Mouse (Mus musculus) brown adipose tissue, adult 24 weeks (tissue): ENCODE measurements around the gene Tspan9. TPM values are rescaled to one million over a fixed set of nuclear protein-coding genes. Genes with fewer than 3 reads are reported as not detected.
A peak's percentile ranks its signal among the peaks of the same experiment; 100 is the strongest.

Source experiments
- H3K27ac ChIP-seq: fragments of 200-500 bp; replicated peaks from 2 replicates; pipeline ENCODE4 v1.5.1; 2012; ENCODE audit warnings: low read depth, mild to moderate bottlenecking, low read length
- H3K4me1 ChIP-seq: fragments of 200-500 bp; 2 replicates; pipeline ENCODE4 v1.6.1; 2012; ENCODE audit warnings: low read length, mixed read lengths; ENCODE audit not compliant: control insufficient read depth, insufficient read depth, insufficient read length
- H3K4me3 ChIP-seq: fragments of 200-500 bp; 2 replicates; pipeline ENCODE4 v1.5.1; 2012; ENCODE audit warnings: low read depth, mild to moderate bottlenecking, low read length, moderate library complexity; ENCODE audit not compliant: insufficient read depth
- polyA plus RNA-seq: library from polyadenylated mRNA; stranded (reverse); fragments of >200 nt; gene quantifications from 2 replicates; pipeline ENCODE4 v1.2.4, GENCODE M21; 2012; ENCODE audit not compliant: missing spikeins, insufficient read depth, insufficient read length

Gene Tspan9
- polyA plus RNA-seq, 1 experiment, result 7.5 TPM

DNA sequence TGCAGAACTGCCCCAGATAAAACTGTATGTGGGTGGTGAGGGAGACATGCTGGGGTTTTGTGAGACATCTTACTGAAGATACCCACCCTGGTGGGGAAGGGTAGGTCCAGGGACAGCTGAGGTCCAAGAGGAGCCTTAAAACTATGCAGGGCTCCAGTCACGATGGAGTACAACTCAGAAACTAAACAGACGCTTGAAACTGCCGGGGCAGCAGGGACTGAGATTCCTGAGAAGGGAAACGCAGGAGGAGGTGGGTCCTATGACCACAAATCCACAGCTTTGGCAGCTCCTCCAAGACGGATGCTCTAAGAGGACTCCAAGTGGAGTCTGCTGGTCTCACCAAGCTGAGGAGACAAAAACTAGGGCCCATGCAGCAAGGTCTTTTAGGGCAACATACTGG, 21.3 kb downstream of the Tspan9 start:
- Histone ChIP-seq H3K4me3 (no peak overlapping the region), H3K27ac (peak overlapping the region; percentile 36), H3K4me1 (peaks cover 29% of the 10 kb centered on the region)

DNA sequence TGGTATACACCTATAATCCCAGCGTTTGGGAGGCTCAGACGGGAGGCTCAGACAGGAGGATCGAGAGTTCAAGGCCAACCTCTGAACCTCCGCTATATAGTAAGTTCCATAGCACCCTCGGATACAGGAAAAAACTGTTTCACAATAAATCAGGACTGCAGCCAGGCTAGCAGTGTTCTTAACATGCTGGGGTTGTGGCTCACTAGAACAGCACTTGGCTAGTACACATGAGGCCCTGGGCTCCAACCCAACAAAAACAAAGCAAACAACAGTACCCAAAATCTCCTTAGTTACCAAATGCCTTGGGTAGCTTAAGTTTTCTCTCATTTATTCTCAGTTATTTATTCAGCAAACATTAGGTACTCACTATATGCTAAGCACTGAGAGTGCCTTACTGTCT, 21.7 kb downstream of the Tspan9 start:
- Histone ChIP-seq H3K4me3 (no peak overlapping the region), H3K27ac (peak overlapping the region; percentile 36; the same call in 1 of the 2 replicates), H3K4me1 (peaks cover 33% of the 10 kb centered on the region)

DNA sequence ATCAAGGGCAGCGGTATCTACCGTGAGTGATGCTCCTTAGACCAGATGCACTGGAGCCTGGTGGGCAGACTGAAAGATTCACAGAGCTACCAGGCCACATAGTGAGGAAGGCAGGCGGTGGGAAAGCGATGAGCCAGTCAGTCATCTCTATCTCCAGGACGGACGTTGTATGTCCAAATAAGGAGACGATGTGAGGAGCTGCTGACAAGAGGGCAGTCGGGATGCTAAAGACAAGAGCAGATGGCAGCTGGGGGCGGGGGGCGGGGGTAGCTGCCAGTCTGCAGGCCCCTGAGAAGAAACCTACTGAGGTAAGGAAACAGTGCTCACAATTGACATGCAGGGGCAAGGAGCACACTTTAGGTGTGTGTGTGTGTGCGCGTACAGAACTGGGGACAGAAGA, 22.6 kb downstream of the Tspan9 start:
- H3K4me3 ChIP-seq, result no peak overlapping the region
- no peak overlapping the region for H3K27ac ChIP-seq
- peaks cover 34% of the 10 kb centered on the region for H3K4me1 ChIP-seq

DNA sequence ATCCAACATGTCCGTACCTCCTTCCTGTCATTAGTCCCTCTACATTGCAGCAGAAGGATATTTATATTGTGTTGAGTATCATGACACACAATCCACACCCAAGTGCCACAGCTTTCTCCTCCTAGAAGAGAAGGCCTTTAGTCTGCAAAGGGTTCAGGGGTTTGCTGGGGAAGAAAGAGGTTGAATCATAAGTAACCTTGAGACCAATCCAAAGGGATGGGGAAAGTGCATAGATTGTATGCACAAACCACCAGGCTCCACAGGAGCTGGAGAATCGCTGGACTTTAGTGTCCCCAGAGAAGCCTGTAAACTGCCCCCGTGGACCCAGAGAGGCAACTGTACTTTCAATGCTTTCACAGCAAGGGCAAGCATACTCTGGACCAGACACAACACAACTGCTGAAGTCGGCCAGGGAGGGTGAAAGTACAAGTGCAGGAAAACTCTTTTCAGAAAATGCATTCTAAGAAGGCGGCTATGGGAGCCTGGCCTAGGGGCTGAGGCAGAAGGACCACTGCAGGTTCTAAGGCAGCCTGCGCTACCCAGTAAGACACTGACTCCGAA, 24.6 kb downstream of the Tspan9 start:
- Histone ChIP-seq H3K4me1 (peaks cover 20% of the 10 kb centered on the region), H3K4me3 (no peak overlapping the region), H3K27ac (no peak overlapping the region)

DNA sequence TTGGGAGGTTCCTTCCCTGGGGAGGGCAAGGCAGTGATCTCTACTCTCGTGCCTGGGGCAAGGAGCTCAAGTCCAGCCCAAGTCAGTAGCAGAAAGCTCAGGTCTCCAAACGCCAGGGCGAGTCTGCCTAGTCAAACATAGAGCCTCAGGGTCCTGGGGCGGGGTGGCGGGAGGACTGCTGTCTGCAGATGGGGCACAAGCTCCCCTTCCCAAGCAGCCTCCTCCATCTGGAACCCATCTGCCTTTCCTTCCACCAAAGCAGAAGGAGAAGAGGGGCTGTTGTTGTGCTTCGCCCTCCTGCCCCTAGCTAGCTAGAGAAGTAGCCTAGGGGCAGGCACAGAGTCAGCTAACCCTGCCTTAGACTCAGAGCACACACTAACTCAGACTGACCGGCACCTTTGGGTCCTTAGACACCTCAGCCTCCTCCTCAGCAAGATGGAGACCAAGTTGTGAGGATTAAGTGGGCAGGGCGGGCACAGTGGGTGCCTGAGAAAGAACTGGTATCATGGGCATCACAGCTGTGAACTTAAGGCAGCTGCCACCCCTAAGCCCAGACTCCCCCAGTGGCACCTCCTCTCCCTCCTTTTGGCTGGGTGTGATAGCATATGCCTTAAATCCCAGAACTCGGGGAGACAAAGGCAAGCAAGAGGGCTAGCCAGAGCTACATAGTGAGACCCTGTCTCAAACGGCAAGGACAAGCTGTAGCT, 26.4 kb downstream of the Tspan9 start:
- Histone ChIP-seq H3K4me3 (no peak overlapping the region), H3K4me1 (peaks cover 11% of the 10 kb centered on the region), H3K27ac (0 out of 2 replicates have a peak overlapping the region, but pooled peaks have one; percentile 11)

DNA sequence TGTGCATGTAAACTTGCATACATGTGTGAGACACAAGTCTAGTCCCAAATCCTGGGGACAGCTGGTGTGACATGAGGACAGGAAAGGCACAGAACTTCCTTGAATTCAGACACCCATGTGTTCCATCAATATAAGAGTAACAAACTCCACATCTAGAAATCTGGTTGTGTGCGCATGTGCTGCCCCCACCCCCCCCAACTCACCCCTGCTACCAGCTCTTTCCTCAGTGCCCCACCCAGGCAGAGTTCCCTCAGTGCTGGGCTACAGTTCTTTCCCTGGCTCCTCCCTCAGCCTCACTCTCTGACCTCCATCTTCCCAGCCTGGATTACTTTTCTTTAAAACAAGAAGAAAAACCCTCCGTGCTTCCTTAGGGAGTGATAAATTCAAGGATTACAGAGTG, 27.1 kb downstream of the Tspan9 start:
- H3K27ac ChIP-seq, result no peak overlapping the region
- peaks cover 11% of the 10 kb centered on the region for H3K4me1 ChIP-seq

DNA sequence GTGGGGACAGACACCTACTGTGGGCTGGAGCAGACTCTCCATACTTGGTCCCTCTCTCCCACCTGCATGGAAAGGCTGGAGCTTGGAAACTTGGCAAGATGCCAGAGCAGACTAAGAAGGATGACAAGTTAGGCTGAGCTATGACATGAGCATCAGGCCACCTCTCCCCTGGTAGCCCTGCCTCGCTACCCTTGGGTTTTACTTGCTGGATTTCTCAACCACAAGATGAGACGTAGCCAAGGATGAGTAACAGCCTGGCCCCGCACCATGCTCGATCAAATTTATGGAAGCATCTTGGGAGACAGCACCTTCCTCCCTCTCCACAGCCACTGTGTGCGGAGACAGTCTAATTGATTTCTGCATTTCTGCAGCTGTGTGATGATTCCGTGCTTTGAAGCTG, 28.3 kb downstream of the Tspan9 start:
- peaks cover 11% of the 10 kb centered on the region for H3K4me1 ChIP-seq
- H3K27ac ChIP-seq, result no peak overlapping the region
- no peak overlapping the region for H3K4me3 ChIP-seq

More for the DNA sequence above, 27.1 kb downstream of the Tspan9 start:
- H3K4me3 ChIP-seq, result no peak overlapping the region

DNA sequence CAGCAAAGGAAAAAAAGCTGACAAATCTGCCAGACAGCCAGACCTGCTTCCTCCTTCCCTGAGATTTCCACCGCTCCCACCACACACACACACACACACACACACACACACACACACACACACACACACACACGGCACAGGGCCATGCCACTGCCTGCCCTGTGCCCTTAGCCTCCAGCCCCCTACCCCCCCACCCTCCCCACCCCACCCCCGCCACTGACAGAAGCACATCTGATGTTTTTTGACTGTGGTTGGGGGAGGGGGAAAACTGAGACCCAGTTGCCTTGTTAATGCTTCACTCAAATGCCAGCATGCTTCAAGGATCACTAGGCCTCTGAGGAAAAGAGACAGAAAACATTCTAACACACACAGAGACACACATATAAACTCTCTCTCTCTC, 30.8 kb downstream of the Tspan9 start:
- H3K4me1 ChIP-seq, result peaks cover 15% of the 10 kb centered on the region
- H3K27ac ChIP-seq, result no peak overlapping the region
- no peak overlapping the region for H3K4me3 ChIP-seq

DNA sequence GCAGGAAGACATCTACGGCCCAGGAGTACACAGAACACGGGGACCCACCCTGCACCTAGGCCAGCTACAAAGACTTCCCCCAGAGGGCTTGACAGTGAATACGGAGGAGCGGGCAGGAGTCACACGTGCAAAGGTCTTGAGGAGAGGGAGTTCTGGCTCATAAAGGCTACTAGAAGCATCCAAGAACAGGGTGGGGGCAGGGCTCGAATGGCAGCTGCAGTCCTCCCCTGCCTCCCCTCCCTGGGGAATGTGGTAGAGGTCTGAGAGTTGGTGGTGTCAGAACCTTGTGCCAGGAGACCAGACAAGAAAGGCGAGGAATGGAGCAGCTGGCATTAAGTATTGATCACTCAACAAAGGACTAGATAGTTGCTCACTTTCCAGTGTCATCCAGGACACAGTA, 31.6 kb downstream of the Tspan9 start:
- H3K27ac ChIP-seq, result no peak overlapping the region
- H3K4me3 ChIP-seq, result no peak overlapping the region
- H3K4me1 ChIP-seq, result peaks cover 8% of the 10 kb centered on the region

DNA sequence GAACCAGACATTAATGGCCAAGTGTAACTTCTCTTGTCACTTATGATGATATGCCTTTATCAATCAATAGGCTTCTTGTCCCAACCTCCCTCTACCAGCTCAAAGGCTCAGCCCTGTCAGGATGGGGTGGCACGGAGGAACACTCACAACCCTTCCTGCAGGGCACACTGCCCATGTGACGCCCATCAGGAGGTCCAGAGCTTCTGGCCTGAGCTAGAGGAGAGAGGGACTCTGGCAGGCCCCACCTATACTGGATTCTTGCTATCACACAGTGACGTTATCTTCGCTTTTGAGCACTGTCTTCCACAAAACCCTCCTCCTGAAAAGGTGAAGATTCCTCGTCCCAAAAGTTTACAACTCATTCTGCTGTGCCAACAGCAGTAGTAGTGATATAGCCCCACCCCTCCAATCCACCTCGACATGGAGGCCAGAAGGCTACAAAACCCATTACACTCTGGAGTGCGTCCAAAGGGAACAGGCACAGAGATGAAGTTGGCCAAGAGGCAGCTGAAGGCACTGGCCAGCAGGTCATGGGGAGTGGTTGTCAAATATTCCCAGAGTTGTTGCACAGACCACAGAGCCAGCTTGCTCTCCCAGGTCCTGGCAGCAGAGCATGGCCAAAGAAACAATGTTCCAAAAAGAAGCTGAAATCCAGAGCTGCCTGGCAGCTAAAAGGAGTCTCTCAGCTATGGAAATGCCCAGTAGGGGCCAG, 34.9 kb downstream of the Tspan9 start:
- no peak overlapping the region for H3K27ac ChIP-seq
- H3K4me3 ChIP-seq, result no peak overlapping the region
- peaks cover 19% of the 10 kb centered on the region for H3K4me1 ChIP-seq

DNA sequence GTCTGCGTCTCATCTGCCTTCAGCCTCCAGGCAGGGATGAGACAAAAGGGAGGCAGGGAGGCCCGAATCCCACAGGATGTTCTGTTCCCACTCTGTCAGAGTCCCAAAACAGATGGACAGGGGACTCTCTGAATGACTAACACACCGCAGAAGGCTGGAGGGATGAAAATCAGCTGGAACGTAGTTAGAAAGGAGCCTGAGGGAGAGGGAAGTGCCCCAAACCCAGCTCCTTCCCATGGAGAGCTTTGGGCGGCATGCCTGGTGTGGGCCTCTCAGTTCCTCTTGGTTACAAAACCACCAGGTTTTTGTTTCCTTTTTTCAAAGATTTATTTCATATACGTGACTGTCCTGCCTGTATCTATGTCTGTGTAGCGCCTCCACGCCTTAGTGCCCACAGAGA, 35.7 kb downstream of the Tspan9 start:
- Histone ChIP-seq H3K4me1 (peaks cover 23% of the 10 kb centered on the region), H3K27ac (no peak overlapping the region), H3K4me3 (no peak overlapping the region)

DNA sequence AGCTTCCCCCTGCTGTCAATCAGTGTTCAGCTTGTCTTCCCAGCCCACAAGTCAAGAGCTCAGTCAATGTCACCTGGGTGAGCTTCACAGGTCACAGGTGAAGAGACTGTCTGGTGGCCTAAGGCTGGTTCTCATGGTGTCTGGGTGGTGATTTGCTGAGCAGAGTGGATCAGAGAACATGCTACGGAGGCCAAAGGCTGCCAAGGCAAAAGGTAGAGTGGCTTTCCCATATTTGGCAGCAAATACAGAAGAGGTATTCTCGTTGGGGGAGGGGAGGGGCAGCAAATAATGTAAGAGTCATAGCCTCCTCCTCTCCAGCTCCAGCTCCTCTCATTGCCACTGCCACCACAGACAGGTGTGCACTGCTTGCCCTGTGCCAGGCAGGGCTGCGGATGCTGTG, 37.2 kb downstream of the Tspan9 start:
- Histone ChIP-seq H3K27ac (no peak overlapping the region), H3K4me3 (no peak overlapping the region), H3K4me1 (peaks cover 31% of the 10 kb centered on the region)

DNA sequence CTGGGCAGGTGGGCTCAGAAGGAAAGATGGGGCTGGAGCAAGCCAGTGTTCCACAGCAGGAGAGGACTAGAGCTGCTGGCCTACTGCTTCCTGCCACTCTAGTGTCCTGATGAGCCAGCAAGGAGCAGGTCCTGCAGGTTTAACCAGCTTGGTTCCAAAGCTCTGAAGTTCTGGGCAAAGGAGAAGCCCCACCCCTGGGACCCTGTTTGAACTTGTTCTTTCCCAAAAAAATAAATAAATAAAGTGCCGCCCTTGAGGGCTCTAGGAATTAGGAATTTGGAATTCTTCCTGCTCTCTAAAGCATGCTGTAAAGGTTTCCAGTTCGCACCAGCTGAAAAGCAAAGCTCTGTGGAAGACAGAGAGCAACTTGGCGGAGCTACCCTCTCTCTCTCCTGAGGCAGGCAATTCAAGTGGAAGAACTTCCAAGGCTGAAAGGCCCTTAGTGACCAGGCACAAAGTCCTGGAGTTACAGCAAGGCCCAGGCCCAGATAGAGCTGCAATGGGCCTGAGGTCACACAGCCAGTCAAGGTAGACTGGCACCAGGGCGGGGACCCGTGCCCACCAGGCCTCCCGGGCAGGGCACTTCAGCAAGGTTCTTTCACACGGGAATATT, 38.6 kb downstream of the Tspan9 start:
- Histone ChIP-seq H3K4me1 (peaks cover 31% of the 10 kb centered on the region), H3K27ac (no peak overlapping the region), H3K4me3 (no peak overlapping the region)

DNA sequence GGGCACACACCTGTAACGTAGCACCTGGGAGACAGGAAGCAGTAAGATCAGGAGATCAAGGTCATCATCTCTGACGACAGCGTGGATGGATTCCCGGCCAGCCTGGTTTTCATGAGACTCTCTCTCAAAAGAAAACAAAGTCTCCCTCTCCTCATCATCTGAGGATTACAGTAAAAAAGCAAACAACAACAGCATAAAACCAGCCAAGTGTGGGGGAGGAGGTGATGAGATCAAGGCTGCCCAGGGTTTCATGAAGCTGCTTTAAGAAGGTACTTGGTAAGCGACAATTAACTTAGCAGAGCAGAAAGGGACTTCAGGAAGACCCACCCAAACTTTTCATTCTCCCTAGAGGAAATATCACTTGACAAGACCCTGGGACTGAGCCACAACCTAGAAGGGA, 39.5 kb downstream of the Tspan9 start:
- Histone ChIP-seq H3K4me3 (no peak overlapping the region), H3K27ac (peak overlapping the region; percentile 54), H3K4me1 (peaks cover 31% of the 10 kb centered on the region)

DNA sequence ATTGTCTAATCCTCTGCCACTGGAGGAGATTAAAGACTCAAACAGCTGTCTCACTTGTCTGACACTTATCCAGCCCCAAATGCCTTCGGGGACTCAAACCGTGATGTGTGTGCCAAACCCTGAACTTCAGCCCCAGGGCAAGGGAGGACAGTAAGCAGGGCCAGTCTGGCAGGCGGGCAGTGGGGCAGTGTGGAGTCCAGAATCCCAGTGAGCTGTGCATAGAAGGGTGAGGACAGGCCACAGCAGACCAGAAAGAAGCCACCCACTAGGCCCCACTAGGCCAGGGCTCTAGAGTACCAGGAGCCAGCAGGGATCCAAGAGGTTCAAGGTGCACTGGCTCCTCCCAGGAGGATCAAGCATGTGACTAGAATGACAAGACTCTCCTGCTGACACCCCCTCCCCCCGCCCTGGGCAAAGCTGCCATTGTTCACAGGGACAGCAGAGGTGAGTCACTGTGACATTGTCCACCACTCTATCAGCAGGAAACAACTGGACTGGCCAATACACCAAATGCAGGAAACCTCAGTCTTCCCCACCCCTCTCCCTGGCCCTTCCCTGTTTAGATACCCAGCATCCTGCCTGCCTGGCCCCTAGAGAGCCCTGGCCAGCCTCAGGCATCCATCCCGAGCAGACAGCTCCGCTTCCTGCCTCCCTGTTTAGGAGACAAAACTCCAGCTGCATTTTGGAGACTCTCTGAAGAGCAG, 40.9 kb downstream of the Tspan9 start:
- H3K4me1 ChIP-seq, result peaks cover 26% of the 10 kb centered on the region
- H3K27ac ChIP-seq, result peak overlapping the region; percentile 78
- no peak overlapping the region for H3K4me3 ChIP-seq
